Mouse (Mus musculus) erythroblast, embryonic 14.5 days (primary cell): ENCODE data around the gene Qsox1.

Experiments used
- GATA1 ChIP-seq: IDR thresholded peaks from 2 replicates; pipeline ENCODE4 v1.6.1; 2012; ENCODE audit warnings: low read length, inconsistent platforms, mixed read lengths
- TAL1 ChIP-seq: IDR thresholded peaks from 3 replicates; pipeline ENCODE4 v1.6.1; 2012; ENCODE audit warnings: low read length, inconsistent platforms, mixed read lengths

GRCm38 (mm10) chr1:155795791-155796233 lies 16.9 kb downstream of the Qsox1 start:
- no peak for TF ChIP-seq GATA1
- no peak for TF ChIP-seq TAL1
